Mouse (Mus musculus) cerebellum, adult 9-11 months (tissue): ENCODE measurements around the gene H2-M10.4.
A peak's percentile ranks its signal among the peaks of the same experiment; 100 is the strongest.
"Not testable (repeated sequence)": the region's sequence is repeated elsewhere in the genome, so short reads cannot be mapped to it uniquely, and the experiment has no call there.

Source experiments
- DNase-seq: peaks from one replicate; pipeline ENCODE4 v3.0.0; 2022

Gene H2-M10.4

GRCm38 (mm10) chr17:36462234-36462633 is at the start of gene H2-M10.4:
Gene H2-M10.4, minus strand, starts transcription at chr17:36462334.
- DNase-seq: no peak

- DNase-seq: no peak
Observed at GRCm38 (mm10) chr17:36503910-36504309, 41.8 kb upstream of the H2-M10.4 start.

GRCm38 (mm10) chr17:36500435-36500834 is 38.3 kb upstream of the H2-M10.4 start:
- no peak for DNase-seq

GRCm38 (mm10) chr17:36488181-36488580 is 26.0 kb upstream of the H2-M10.4 start:
- DNase-seq: not testable (repeated sequence)

GRCm38 (mm10) chr17:36486687-36487230 is 24.6 kb upstream of the H2-M10.4 start:
- DNase-seq: no peak

- no peak for DNase-seq
Observed at GRCm38 (mm10) chr17:36483865-36484264, 21.7 kb upstream of the H2-M10.4 start.

GRCm38 (mm10) chr17:36456260-36456659 is 5.9 kb downstream of the H2-M10.4 start:
- DNase-seq: no peak

GRCm38 (mm10) chr17:36431411-36431810 is 30.7 kb downstream of the H2-M10.4 start:
- no peak for DNase-seq

- peak; percentile 29 for DNase-seq
Observed at GRCm38 (mm10) chr17:36418091-36418754, 43.9 kb downstream of the H2-M10.4 start.

GRCm38 (mm10) chr17:36417416-36417815 is 44.7 kb downstream of the H2-M10.4 start:
- DNase-seq: no peak

GRCm38 (mm10) chr17:36415407-36415806 is 46.7 kb downstream of the H2-M10.4 start:
- no peak for DNase-seq

GRCm38 (mm10) chr17:36414361-36414760 is 47.8 kb downstream of the H2-M10.4 start:
- no peak for DNase-seq
